Mouse (Mus musculus) CD4-positive, CD25-positive, alpha-beta regulatory T cell, adult 4 months (primary cell): ENCODE results near the gene Col16a1. TPM values are rescaled to one million over a fixed set of nuclear protein-coding genes. Genes with fewer than 3 reads are reported as not detected.

Experiments
- ATAC-seq: one replicate; pipeline ENCODE4 v1.8.0; 2017
- polyA plus RNA-seq, 2 experiments: library from polyadenylated mRNA; unstranded; fragments of 100-300 nt; shearing (Covaris generic); gene quantifications; one replicate each; pipeline ENCODE4 v1.2.1; 2017

The Col16a1 gene
- polyA plus RNA-seq, 2 experiments from 2014 or later, result not detected

DNA sequence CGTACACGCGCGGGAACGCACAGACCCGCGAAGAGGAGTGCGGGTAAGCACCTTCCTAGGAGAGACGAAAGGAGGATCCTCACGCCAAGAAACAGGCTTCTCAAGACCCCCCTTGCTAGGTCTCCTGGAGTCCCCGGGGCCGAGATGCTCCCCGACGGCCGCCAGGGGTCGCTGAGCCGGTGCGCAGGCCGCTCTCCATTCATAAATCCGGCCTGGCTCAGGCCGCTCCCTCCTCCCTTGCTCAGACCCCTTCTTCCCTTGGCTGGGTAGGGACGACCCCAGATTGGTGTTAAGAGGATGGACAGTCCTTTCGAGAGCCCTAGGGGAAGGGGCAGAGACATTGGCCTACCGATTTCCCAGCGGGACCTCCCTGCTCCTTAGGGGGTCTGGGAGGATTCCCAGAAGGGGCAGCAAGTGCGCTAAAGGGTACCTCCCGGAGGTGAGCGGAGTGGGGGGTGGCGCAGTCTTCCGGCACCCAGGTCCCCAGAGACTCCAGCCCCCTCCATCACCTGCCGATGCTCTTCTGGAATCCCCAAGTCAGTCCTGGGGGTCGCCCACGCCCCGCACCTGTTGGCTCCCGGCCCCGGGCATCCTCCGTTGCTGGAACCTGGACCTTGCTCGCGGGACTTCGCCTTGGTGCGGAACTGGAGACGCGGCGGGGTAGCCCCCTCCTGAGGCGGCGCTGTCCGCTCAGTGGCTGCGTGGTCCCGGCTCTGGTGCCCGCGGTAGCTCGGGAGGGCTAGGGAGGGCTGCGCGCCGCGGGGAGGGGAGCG is 91.0 kb downstream of the Col16a1 start:
- no peak for ATAC-seq

- ATAC-seq, result no peak
These were observed 91.5 kb downstream of the Col16a1 start, which contains the start of gene Hcrtr1 for GRCm38 (mm10) chr4:130139214-130139492. TSS of gene Hcrtr1 (minus strand) at chr4:130139359.

- ATAC-seq, result no peak
These were observed 93.4 kb downstream of the Col16a1 start for GRCm38 (mm10) chr4:130140992-130141402.

GRCm38 (mm10) chr4:130141786-130142185 is 94.1 kb downstream of the Col16a1 start:
- no peak for ATAC-seq

GRCm38 (mm10) chr4:130148405-130148804 is 100.8 kb downstream of the Col16a1 start:
- no peak for ATAC-seq

Other genes with a start within 250 kb of the Col16a1 start
- gene Ptp4a2, start 236.6 kb upstream of the Col16a1 start, polyA plus RNA-seq, result 1,000 to 10,000 TPM; 1,309 to 1,442 TPM
- not detected for gene Spocd1, start 118.6 kb upstream of the Col16a1 start, polyA plus RNA-seq
- under 1 TPM in 1 of 2 experiments, not detected in 1; 0.34 TPM for gene Adgrb2, start 63.0 kb upstream of the Col16a1 start, polyA plus RNA-seq
- 10 to 100 TPM; 35.0 to 38.4 TPM for gene Pef1, start 54.7 kb downstream of the Col16a1 start, polyA plus RNA-seq
- gene Hcrtr1, start 91.5 kb downstream of the Col16a1 start, polyA plus RNA-seq, result not detected
- gene Tinagl1, start 127.3 kb downstream of the Col16a1 start, polyA plus RNA-seq, result not detected
- not detected for gene Gm853, start 174.6 kb downstream of the Col16a1 start, polyA plus RNA-seq
- 1 to 10 TPM in 1 of 2 experiments, under 1 TPM in 1; 0.34 to 1.2 TPM for gene Serinc2, start 231.4 kb downstream of the Col16a1 start, polyA plus RNA-seq